Mouse (Mus musculus) testis, adult 2 months (tissue): ENCODE data around the gene Rufy2. TPM values are rescaled to one million over a fixed set of nuclear protein-coding genes. Genes with fewer than 3 reads are reported as not detected.

Experiments
- H3K27ac ChIP-seq: fragments of 200-500 bp; 2 replicates; pipeline ENCODE4 v1.5.1; 2012; ENCODE audit warnings: low read depth, low read length; ENCODE audit not compliant: control insufficient read depth, insufficient read depth
- H3K27me3 ChIP-seq: fragments of 200-500 bp; 2 replicates; pipeline ENCODE4 v1.6.1; 2012; ENCODE audit warnings: mild to moderate bottlenecking, low read length, moderate library complexity; ENCODE audit not compliant: control insufficient read depth, insufficient read depth
- H3K36me3 ChIP-seq: fragments of 200-500 bp; 2 replicates; pipeline ENCODE4 v1.6.1; 2012; ENCODE audit warnings: mild to moderate bottlenecking, low read length; ENCODE audit not compliant: control insufficient read depth, insufficient read depth
- H3K4me1 ChIP-seq: fragments of 200-500 bp; 2 replicates; pipeline ENCODE4 v1.6.1; 2012; ENCODE audit warnings: low read length; ENCODE audit not compliant: control insufficient read depth, insufficient read depth
- H3K4me3 ChIP-seq: fragments of 200-500 bp; 2 replicates; pipeline ENCODE4 v1.5.1; 2012; ENCODE audit warnings: low read depth, mild to moderate bottlenecking, low read length, moderate library complexity, mixed read lengths; ENCODE audit not compliant: control insufficient read depth
- CTCF ChIP-seq: fragments of 200-500 bp; IDR thresholded peaks from 2 replicates; pipeline ENCODE4 v1.5.1; 2012; ENCODE audit warnings: low read depth, mild to moderate bottlenecking, inconsistent platforms, low read length, moderate library complexity; ENCODE audit not compliant: control insufficient read depth, insufficient read depth, insufficient replicate concordance
- POLR2A ChIP-seq: fragments of 200-500 bp; IDR thresholded peaks from 2 replicates; pipeline ENCODE4 v1.6.1; 2012; ENCODE audit warnings: low read depth, mild to moderate bottlenecking, inconsistent platforms, low read length, moderate library complexity; ENCODE audit not compliant: control insufficient read depth
- polyA plus RNA-seq: library from polyadenylated mRNA; depleted of rRNA; stranded (reverse); fragments of >200 nt; gene quantifications from 2 replicates; pipeline ENCODE4 v1.2.3, GENCODE M21; 2012; rRNA removed

The Rufy2 gene
- polyA plus RNA-seq, 1 experiment, result 1.2 TPM

- H3K27me3 ChIP-seq, result no peaks in the 10 kb centered on the region
- H3K4me3 ChIP-seq, result no peak overlapping the region
- H3K27ac ChIP-seq, result no peak overlapping the region
- H3K36me3 ChIP-seq, result no peaks in the 10 kb centered on the region
- no peak for TF ChIP-seq POLR2A
- TF ChIP-seq CTCF, result no peak
- H3K4me1 ChIP-seq, result no peaks in the 10 kb centered on the region
Observed at GRCm38 (mm10) chr10:63061266-63061665, 81.2 kb downstream of the Rufy2 start.

GRCm38 (mm10) chr10:63062696-63063095 lies 82.7 kb downstream of the Rufy2 start:
- no peaks in the 10 kb centered on the region for H3K36me3 ChIP-seq
- TF ChIP-seq CTCF, result no peak
- TF ChIP-seq POLR2A, result no peak
- H3K27me3 ChIP-seq, result no peaks in the 10 kb centered on the region
- H3K27ac ChIP-seq, result no peak overlapping the region
- no peaks in the 10 kb centered on the region for H3K4me1 ChIP-seq
- no peak overlapping the region for H3K4me3 ChIP-seq

GRCm38 (mm10) chr10:63063365-63063764 lies 83.3 kb downstream of the Rufy2 start:
- Histone ChIP-seq H3K27ac (no peak overlapping the region), H3K36me3 (no peaks in the 10 kb centered on the region), H3K27me3 (no peaks in the 10 kb centered on the region), H3K4me3 (no peak overlapping the region), H3K4me1 (no peaks in the 10 kb centered on the region)
- TF ChIP-seq POLR2A (no peak), CTCF (no peak)

GRCm38 (mm10) chr10:63064516-63064915 lies 84.5 kb downstream of the Rufy2 start:
- Histone ChIP-seq H3K27ac (no peak overlapping the region), H3K4me1 (no peaks in the 10 kb centered on the region), H3K27me3 (no peaks in the 10 kb centered on the region), H3K4me3 (no peak overlapping the region), H3K36me3 (no peaks in the 10 kb centered on the region)
- TF ChIP-seq POLR2A (no peak), CTCF (no peak)

- Histone ChIP-seq H3K27ac (no peak overlapping the region), H3K4me3 (no peak overlapping the region), H3K4me1 (no peaks in the 10 kb centered on the region), H3K27me3 (no peaks in the 10 kb centered on the region), H3K36me3 (no peaks in the 10 kb centered on the region)
- TF ChIP-seq POLR2A, result no peak
- no peak for TF ChIP-seq CTCF
Observed at GRCm38 (mm10) chr10:63065561-63065960, 85.5 kb downstream of the Rufy2 start.

- no peak for TF ChIP-seq POLR2A
- TF ChIP-seq CTCF, result peak; percentile 65; the same call in 1 of the 2 replicates
- H3K4me3 ChIP-seq, result no peak overlapping the region
- H3K27me3 ChIP-seq, result no peaks in the 10 kb centered on the region
- H3K36me3 ChIP-seq, result no peaks in the 10 kb centered on the region
- H3K4me1 ChIP-seq, result no peaks in the 10 kb centered on the region
- no peak overlapping the region for H3K27ac ChIP-seq
Observed at GRCm38 (mm10) chr10:63065988-63066387, 86.0 kb downstream of the Rufy2 start.

Other genes with a start within 250 kb of the Rufy2 start
- 79.8 and 94.1 TPM in 2 replicates for gene Ccar1, start 187.9 kb upstream of the Rufy2 start, polyA plus RNA-seq
- 0.10 and 0.11 TPM in 2 replicates for gene Tet1, start 71.2 kb upstream of the Rufy2 start, polyA plus RNA-seq
- gene Slc25a16, start 59.6 kb upstream of the Rufy2 start, polyA plus RNA-seq, result 4.6 and 4.7 TPM in 2 replicates
- gene Dna2, start 33.2 kb upstream of the Rufy2 start, polyA plus RNA-seq, result 3.6 and 3.7 TPM in 2 replicates
- 56.4 and 83.8 TPM in 2 replicates for gene Hnrnph3, start 44.0 kb downstream of the Rufy2 start, polyA plus RNA-seq
- 4.0 and 6.0 TPM in 2 replicates for gene Pbld2, start 44.1 kb downstream of the Rufy2 start, polyA plus RNA-seq
- gene Pbld1, start 79.9 kb downstream of the Rufy2 start, polyA plus RNA-seq, result 0.53 and 0.57 TPM in 2 replicates
- gene Atoh7, start 119.4 kb downstream of the Rufy2 start, polyA plus RNA-seq, result not detected in 2 replicates
- gene Mypn, start 223.7 kb downstream of the Rufy2 start, polyA plus RNA-seq, result 3.2 and 3.5 TPM in 2 replicates